Mouse (Mus musculus) lung, postnatal 36 days (tissue): ENCODE measurements around the gene Trpc4.

Experiments used
- DNase-seq: peaks from one replicate; pipeline ENCODE4 v3.0.0; 2022; ENCODE audit warnings: mixed read lengths

Gene Trpc4

DNA sequence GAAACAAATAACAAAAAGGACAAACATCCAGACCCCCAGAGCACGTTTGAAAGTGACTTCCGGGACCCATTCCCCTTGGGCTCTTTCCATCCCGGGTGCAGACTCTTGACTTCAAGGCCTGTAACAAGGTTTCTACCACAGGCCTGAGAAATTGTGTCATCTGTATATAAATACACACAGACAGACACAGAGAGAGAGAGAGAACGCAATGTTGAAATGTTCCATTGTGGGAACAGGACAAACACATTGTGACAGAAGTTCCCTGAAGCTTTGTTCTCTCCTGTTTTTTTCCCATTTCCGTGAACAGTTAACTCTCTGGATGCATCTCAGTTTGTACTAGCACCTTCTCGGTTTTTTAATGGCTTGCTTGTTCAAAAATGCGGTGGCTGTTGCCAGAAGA, 118.8 kb downstream of the Trpc4 start:
- DNase-seq, result no peak

- no peak for DNase-seq
Observed at GRCm38 (mm10) chr3:54289731-54290130, 133.9 kb downstream of the Trpc4 start.

GRCm38 (mm10) chr3:54310604-54311003, 154.8 kb downstream of the Trpc4 start:
- no peak for DNase-seq

DNA sequence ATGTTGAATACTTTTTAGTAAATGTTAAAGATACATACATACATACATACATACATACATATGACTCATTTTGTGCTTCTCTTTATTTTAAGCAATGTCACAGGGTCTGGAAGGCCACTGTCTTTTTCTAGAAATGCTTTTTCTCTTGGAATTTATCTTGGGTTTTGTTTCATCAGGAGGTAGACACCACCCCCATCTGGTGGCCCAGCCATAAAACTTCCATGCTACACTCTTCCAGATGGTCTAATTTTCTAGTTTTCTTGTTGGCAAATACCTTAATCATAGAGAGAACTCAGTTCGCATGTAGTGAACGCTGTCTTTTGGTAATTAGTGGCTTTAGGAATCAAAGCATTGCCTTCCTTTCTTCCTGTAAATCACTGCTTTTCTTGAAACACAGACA, 158.2 kb downstream of the Trpc4 start:
- DNase-seq, result no peak

GRCm38 (mm10) chr3:54352891-54353652, 197.2 kb downstream of the Trpc4 start:
- peak; percentile 75 for DNase-seq

DNA sequence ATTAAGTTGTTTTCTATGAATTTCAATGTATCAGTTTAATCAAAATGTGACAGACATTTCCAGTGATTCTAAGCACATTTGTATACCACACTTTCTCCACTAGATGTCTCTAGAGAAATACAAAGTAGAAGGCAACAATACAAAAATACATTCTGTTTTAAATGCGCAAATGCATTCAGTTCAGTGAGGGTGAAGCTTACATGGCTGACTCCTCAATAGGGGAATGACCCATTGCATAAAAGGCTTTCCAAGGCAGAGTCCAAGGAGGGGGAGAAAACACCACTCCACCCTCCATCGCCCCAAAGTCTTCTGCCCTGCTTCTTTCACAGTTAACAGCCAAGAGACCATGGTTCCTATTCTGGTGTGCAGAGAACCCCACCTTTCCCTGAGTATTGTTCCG, 201.7 kb downstream of the Trpc4 start:
- DNase-seq, result no peak

- DNase-seq, result peak; percentile 10
Observed at GRCm38 (mm10) chr3:54358463-54359189, 202.8 kb downstream of the Trpc4 start.

DNA sequence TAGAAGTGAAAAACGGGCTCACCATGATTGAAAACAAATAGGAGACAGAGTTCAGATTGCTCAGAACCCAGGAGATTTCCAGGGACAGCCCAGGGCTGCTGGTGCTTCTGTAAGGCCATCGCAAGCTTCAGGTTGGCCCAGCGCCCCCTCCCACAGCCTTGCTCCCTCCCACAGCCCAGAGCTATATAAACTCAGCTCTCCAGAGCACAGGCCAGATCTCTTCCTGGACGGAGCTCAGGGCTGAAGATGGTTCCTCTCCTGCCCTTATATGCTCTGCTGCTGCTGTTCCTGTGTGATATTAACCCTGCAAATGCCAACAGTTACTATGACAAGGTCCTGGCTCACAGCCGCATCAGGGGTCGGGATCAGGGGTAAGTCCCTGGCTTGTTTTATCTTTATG, 205.1 kb downstream of the Trpc4 start, which contains the start of gene Postn:
TSS of gene Postn (plus strand) at position 213 of the 400 bp plus-strand sequence.
- peak; percentile 8 for DNase-seq

- DNase-seq, result no peak
Observed at GRCm38 (mm10) chr3:54361656-54362055, 205.8 kb downstream of the Trpc4 start.
